Mouse (Mus musculus) embryonic facial prominence, embryonic 12.5 days (tissue): ENCODE data around the gene Trpm3. TPM values are rescaled to one million over a fixed set of nuclear protein-coding genes. Genes with fewer than 3 reads are reported as not detected.

ENCODE experiments used
- ATAC-seq: fragments of 200-750 bp; cut with Nextera tagmentation; 2 replicates; pipeline ENCODE4 v1.8.0; 2017; ENCODE audit not compliant: insufficient number of reproducible peaks, insufficient read depth, low FRiP score, low TSS enrichment
- H3K27ac ChIP-seq: fragments of 300-500 bp; sonication (generic); 2 replicates; pipeline ENCODE4 v1.5.1; 2016; ENCODE audit warnings: mild to moderate bottlenecking
- H3K27me3 ChIP-seq: fragments of 300-500 bp; sonication (generic); 2 replicates; pipeline ENCODE4 v1.6.1; 2016; ENCODE audit warnings: mild to moderate bottlenecking, moderate library complexity
- H3K36me3 ChIP-seq: fragments of 300-500 bp; sonication (generic); 2 replicates; pipeline ENCODE4 v1.6.1; 2016; ENCODE audit warnings: mild to moderate bottlenecking
- H3K4me1 ChIP-seq: fragments of 300-500 bp; sonication (generic); 2 replicates; pipeline ENCODE4 v1.6.1; 2016
- H3K4me2 ChIP-seq: fragments of 300-500 bp; sonication (generic); replicated peaks from 2 replicates; pipeline ENCODE4 v1.6.1; 2016; ENCODE audit warnings: mild to moderate bottlenecking, moderate library complexity
- H3K4me3 ChIP-seq: fragments of 300-500 bp; sonication (generic); 2 replicates; pipeline ENCODE4 v1.5.1; 2016; ENCODE audit warnings: mild to moderate bottlenecking
- H3K9ac ChIP-seq: fragments of 300-500 bp; sonication (generic); 2 replicates; pipeline ENCODE4 v1.6.1; 2016; ENCODE audit warnings: mild to moderate bottlenecking, moderate library complexity
- H3K9me3 ChIP-seq: fragments of 300-500 bp; sonication (generic); 2 replicates; pipeline ENCODE4 v1.6.1; 2016; ENCODE audit warnings: mild to moderate bottlenecking, moderate library complexity
- WGBS: fragments of 180-500 bp; shearing (Covaris S2); methylation state at CpG from one replicate; pipeline ENCODE4 v1.1.7; 2016; 5-methylcytosine and 5-hydroxymethylcytosine counted together
- polyA plus RNA-seq: library from polyadenylated mRNA; unstranded; fragments of >200 nt; fragmentation: Nextera tagmentation; extraction: Ambion mirVana; gene quantifications from 2 replicates; pipeline ENCODE4 v1.2.1, GENCODE M21; 2016

The Trpm3 gene
- polyA plus RNA-seq, 1 experiment from 2014 or later = 12.5 TPM

DNA sequence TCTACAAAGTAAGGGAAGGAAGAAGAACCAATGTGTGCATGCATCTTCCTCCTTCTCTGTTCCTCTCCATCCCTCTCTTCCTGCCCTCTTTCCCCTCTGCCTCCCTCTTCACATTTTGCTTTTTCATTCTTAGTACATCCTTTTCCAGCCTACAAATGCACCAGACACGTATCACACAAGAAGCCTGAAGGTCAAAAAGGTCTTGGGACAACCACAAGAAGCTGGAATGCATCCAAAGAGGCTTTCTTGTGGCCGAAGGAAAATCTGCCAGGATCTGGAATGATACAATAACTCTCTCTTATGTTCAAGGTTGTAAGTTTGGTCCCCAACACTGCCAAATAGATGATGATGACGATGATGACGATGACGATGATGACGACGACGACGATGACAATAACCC lies 802.1 kb downstream of the Trpm3 start:
- Histone ChIP-seq H3K4me2 (no peak overlapping the region), H3K36me3 (no peaks in the 10 kb centered on the region), H3K9me3 (no peaks in the 10 kb centered on the region), H3K4me3 (no peak overlapping the region), H3K27ac (no peak overlapping the region), H3K27me3 (no peaks in the 10 kb centered on the region), H3K4me1 (peaks cover 7% of the 10 kb centered on the region; the same call in 1 of the 2 replicates), H3K9ac (no peak overlapping the region)
- ATAC-seq = no peak
- 83% methylated on average over 9 of the region's 9 CpGs for WGBS

DNA sequence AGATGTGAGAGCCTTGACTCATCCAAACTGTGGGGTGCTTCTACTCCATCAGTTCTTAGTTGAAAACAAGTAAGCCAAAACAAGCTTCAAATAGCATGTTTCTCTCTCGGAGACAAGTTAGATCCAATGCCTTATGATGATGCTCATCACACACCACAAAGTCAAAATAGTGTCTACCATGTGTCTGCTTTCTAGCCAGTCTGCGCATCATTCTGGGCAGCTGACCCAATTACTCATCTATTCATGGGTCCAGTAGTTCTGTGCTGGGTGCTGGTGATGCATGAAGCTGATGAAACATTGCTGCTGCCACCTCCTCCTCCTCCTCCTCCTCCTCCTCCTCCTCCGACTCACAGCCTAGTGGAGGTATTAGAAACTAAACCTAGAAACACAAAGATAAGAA lies 813.6 kb downstream of the Trpm3 start:
- H3K4me2 ChIP-seq = no peak overlapping the region
- 74% methylated on average over 3 of the region's 3 CpGs for WGBS
- no peak for ATAC-seq
- no peaks in the 10 kb centered on the region for H3K36me3 ChIP-seq
- H3K4me1 ChIP-seq = no peaks in the 10 kb centered on the region
- H3K4me3 ChIP-seq = no peak overlapping the region
- H3K9me3 ChIP-seq = no peaks in the 10 kb centered on the region
- H3K27ac ChIP-seq = no peak overlapping the region
- no peaks in the 10 kb centered on the region for H3K27me3 ChIP-seq
- H3K9ac ChIP-seq = no peak overlapping the region

DNA sequence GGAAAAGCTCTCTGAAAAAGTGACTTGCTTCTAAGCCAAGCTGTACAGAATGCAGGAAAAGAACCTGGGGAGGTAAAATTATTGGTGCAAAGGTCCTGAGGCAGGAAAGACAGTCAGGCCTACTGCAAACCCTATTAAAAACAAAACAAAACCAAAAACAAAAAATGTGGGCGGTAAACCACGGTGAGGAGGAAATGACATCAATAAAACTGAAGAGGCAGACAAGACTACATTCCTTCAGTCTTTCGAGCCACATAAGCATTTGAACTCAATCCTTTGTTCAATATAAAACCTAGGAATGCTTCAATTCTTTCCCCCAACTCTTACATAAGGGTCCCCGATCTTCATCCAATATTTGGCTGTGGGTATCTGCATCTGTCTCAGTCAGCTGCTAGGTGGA lies 814.3 kb downstream of the Trpm3 start:
- Histone ChIP-seq H3K4me1 (no peaks in the 10 kb centered on the region), H3K4me2 (no peak overlapping the region), H3K27me3 (no peaks in the 10 kb centered on the region), H3K4me3 (no peak overlapping the region), H3K27ac (no peak overlapping the region), H3K9ac (no peak overlapping the region), H3K9me3 (no peaks in the 10 kb centered on the region), H3K36me3 (no peaks in the 10 kb centered on the region)
- ATAC-seq = no peak
- 89% methylated on average over 4 of the region's 4 CpGs for WGBS

DNA sequence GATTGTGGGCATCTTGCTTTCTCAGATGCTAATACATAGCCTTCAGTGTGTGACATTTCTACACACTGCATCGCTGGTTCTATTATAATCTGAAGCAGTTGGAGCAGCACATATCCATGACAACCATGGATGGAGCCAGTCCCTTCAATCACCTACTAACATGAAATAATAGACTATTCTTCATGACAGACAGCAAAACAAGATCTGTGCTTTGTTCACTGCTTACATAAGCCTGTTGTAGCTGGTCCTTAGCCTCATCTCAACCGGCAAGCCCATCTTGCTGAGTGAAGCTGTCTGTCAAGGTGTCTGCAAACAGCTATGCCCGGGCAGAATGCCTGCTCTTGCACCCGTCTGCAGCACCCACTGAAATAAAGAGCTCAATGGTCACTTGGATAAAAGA lies 819.6 kb downstream of the Trpm3 start:
- H3K27me3 ChIP-seq = no peaks in the 10 kb centered on the region
- ATAC-seq = no peak
- no peak overlapping the region for H3K4me3 ChIP-seq
- no peak overlapping the region for H3K4me2 ChIP-seq
- 77% methylated on average over 4 of the region's 4 CpGs for WGBS
- H3K9ac ChIP-seq = no peak overlapping the region
- peaks cover 3% of the 10 kb centered on the region; the same call in 1 of the 2 replicates for H3K4me1 ChIP-seq
- H3K36me3 ChIP-seq = no peaks in the 10 kb centered on the region
- H3K27ac ChIP-seq = no peak overlapping the region
- no peaks in the 10 kb centered on the region for H3K9me3 ChIP-seq

DNA sequence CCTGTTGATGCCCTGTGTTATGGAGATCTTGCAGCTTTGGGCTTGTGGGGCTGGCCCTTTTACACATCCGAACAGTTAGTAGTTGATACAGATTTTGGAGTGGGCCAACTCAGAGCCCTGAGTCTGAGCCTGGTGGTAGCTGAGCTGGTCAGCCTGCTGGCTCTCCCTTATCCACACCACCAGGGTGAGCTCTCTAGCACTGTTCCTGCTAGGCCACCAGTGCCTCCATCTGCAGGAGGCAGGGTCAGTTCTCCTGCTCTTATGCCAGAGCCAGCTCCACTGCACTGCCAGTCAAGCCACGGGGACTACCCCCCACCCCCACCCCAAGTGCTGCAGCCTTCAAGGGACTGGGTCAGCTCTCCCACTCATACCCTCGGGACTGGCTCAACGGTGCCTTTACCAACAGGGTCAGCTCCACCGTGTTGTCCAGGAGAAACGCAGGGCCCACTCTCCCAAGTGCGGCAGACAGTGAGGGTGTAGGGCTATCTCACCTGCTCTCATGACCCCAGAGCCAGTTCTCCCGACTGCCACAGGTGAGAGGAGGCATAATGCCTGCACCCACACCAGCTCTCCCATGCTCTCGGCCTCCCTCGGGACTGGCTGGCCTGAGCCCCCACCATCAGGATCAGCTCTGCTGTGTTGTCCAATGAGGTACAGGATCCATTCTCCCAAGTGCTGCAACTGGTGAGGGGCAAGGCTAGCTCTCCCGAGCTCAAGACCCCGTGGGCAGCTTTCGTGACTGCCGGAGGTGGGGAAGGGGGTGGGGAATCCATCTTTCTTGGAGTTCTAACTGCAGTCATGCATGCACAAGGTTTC lies 821.8 kb downstream of the Trpm3 start:
- H3K27ac ChIP-seq = no peak overlapping the region
- no peak overlapping the region for H3K4me2 ChIP-seq
- H3K36me3 ChIP-seq = no peaks in the 10 kb centered on the region
- WGBS = 71% methylated on average over 14 of the region's 14 CpGs
- no peaks in the 10 kb centered on the region for H3K9me3 ChIP-seq
- no peak overlapping the region for H3K4me3 ChIP-seq
- H3K9ac ChIP-seq = no peak overlapping the region
- peaks cover 3% of the 10 kb centered on the region; the same call in 1 of the 2 replicates for H3K4me1 ChIP-seq
- H3K27me3 ChIP-seq = no peaks in the 10 kb centered on the region
- ATAC-seq = peak; percentile 54; the same call in 1 of the 2 replicates

DNA sequence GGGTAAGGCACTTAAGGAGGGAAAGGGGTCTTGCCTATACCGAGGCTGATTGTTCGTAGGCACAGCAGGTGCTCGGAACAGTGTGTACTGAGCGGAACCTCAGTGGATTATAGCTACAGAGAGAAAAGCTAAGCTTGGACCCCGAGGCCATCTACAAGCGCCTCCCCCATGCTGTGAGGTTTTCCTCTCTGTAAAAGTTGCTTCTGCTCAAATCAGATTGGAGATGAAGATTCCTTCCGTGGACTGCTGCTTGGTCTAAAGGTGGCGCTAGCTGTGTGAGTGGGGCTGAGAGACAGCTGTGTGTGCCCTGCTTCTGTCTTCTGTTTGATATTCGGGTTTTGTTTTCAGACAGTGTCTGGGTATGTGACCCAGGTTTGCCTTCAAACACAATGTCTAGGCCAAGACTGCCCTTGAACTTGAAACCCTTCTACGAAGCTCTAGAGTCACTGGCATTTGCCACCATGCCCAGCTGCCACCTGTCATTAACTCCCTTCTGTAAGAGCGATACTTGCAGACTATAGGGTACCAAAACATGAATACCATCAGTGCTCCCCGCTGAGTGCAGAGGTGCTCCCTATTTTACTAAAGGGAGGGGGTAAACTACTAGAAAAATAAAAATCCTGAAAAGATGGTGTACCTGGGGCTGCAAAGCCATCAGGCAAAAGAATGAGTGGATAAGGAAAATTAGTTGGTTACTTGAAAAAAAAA lies 823.3 kb downstream of the Trpm3 start:
- H3K36me3 ChIP-seq = no peaks in the 10 kb centered on the region
- WGBS = 38% methylated on average over 12 of the region's 12 CpGs
- H3K27me3 ChIP-seq = no peaks in the 10 kb centered on the region
- no peak overlapping the region for H3K27ac ChIP-seq
- H3K9me3 ChIP-seq = no peaks in the 10 kb centered on the region
- H3K4me2 ChIP-seq = no peak overlapping the region
- no peak overlapping the region for H3K4me3 ChIP-seq
- H3K4me1 ChIP-seq = peaks cover 3% of the 10 kb centered on the region; the same call in 1 of the 2 replicates
- no peak overlapping the region for H3K9ac ChIP-seq
- no peak for ATAC-seq

DNA sequence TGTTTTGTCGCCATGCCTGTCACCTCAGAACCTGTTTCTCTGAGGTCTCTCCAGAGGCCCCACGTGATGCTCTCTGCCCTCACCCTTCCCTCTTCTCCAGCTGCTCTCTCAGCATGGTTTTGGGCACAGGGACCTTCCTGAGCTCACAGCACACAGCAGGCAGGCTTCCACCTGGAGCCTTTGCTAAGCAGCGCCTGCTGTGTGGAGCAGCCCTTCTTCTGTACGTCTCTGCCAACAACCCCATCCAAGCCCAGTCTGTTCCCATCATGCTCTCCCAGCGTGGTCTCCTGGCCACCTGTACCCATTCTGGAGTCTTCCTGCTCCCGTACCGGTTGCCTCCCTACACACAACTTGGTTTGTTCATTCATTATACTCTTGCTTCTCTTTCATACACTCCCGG lies 823.9 kb downstream of the Trpm3 start:
- no peaks in the 10 kb centered on the region for H3K27me3 ChIP-seq
- H3K9ac ChIP-seq = no peak overlapping the region
- WGBS = 49% methylated on average over 8 of the region's 8 CpGs
- H3K4me1 ChIP-seq = peaks cover 3% of the 10 kb centered on the region; the same call in 1 of the 2 replicates
- H3K4me2 ChIP-seq = no peak overlapping the region
- no peaks in the 10 kb centered on the region for H3K36me3 ChIP-seq
- no peak for ATAC-seq
- no peak overlapping the region for H3K4me3 ChIP-seq
- no peak overlapping the region for H3K27ac ChIP-seq
- H3K9me3 ChIP-seq = no peaks in the 10 kb centered on the region

DNA sequence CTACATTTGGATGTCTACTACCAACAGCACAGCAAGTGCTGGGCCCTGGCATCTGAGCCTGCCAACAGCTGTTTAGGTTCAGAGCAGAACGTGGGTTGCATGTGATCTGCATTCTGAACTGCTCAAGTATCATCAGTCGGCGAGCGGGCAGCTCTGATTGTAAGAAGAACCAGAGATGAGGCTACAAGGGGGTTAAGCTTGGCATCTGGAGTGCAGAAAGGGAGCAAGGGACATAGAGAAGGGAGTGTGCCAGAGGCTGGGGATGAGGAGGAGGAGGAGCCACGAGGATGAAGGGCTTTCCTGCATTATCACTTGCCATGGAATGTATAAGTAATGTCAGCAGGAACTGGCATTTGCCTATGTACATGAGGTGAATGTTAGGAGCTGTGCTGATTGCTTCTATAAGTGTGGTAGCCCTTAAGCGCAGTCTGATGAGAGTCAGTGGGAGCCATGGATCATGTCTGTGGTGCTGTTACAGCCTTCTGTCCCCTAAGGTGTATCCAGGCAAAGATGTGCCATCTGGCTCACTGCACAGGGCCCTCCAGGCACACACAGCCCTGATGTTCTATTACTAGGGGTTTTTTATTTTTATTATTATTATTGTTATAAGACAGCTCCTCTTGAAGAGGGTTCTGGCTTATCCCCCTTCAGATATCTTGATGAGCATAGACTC lies 825.0 kb downstream of the Trpm3 start:
- Histone ChIP-seq H3K27me3 (no peaks in the 10 kb centered on the region), H3K4me1 (peaks cover 3% of the 10 kb centered on the region; the same call in 1 of the 2 replicates), H3K36me3 (no peaks in the 10 kb centered on the region), H3K4me2 (no peak overlapping the region), H3K4me3 (no peak overlapping the region), H3K9me3 (no peaks in the 10 kb centered on the region), H3K9ac (no peak overlapping the region), H3K27ac (no peak overlapping the region)
- no peak for ATAC-seq
- 79% methylated on average over 6 of the region's 6 CpGs for WGBS

DNA sequence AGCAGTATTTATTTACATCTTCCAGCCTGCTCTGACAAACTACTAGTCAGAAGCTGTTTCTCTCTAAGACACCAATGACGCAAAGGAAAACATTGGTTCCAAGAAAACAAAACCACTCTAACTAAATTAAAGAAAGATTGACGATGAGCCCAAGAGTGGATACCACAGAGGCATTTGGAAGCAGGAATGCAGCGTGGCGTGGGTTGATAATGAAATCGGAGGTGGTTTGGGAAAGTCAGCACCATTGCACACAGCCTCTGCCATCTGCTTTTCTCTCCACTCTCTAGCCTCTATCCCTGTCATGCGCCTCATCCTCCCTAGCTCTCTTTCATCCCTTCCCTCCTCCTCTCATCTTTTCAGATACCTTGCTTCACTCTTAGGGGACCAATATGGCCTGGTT lies 826.6 kb downstream of the Trpm3 start:
- WGBS = 78% methylated on average over 6 of the region's 6 CpGs

DNA sequence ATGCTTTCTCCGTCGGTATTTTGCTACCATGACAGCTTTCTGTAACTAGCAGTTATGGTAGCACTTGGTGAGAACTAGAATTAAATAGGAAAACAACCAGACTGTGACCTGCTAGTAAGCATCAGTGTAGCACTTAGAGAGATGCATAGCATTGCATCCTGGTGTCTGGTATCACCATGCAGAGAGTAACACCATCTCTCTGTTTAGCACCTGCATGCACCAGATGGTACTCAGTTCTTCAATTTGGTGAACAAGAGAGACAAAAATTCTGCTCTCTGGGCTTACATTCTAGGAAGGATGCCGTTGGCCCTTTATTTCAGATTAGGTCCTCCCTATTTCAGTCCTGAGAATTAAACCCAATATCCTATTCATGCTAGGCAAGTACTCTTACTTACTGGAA lies 834.4 kb downstream of the Trpm3 start:
- Histone ChIP-seq H3K9me3 (no peaks in the 10 kb centered on the region), H3K9ac (no peak overlapping the region), H3K4me2 (no peak overlapping the region), H3K27me3 (no peaks in the 10 kb centered on the region), H3K4me3 (no peak overlapping the region), H3K4me1 (no peaks in the 10 kb centered on the region), H3K27ac (no peak overlapping the region), H3K36me3 (no peaks in the 10 kb centered on the region)
- ATAC-seq = no peak
- WGBS = 84% methylated on average over 3 of the region's 3 CpGs

More for the DNA sequence above, 826.6 kb downstream of the Trpm3 start:
- no peak overlapping the region for H3K27ac ChIP-seq
- no peak overlapping the region for H3K9ac ChIP-seq
- no peaks in the 10 kb centered on the region for H3K9me3 ChIP-seq
- no peaks in the 10 kb centered on the region for H3K27me3 ChIP-seq
- H3K4me1 ChIP-seq = peaks cover 3% of the 10 kb centered on the region; the same call in 1 of the 2 replicates
- ATAC-seq = no peak
- no peak overlapping the region for H3K4me2 ChIP-seq
- no peaks in the 10 kb centered on the region for H3K36me3 ChIP-seq
- no peak overlapping the region for H3K4me3 ChIP-seq

DNA sequence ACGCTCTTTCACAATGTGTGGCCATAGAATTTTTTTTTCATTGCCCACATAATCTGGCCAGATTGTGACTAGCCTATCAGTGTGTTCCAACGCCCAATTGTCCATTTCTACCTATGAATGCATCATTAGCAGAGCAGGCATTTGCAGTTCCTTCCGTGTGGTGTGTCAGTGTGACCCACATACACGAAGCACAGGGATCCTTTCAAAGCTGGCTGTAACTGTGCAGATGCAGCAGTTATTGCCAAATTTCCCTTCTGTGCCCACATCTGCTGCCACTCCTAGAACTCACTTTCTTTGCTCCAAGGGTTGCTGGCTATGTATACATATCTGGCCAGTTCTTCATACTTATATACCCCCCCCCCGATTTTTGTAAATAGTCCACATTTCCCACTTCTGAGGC lies 834.9 kb downstream of the Trpm3 start:
- no peak overlapping the region for H3K27ac ChIP-seq
- H3K36me3 ChIP-seq = no peaks in the 10 kb centered on the region
- ATAC-seq = no peak
- no peak overlapping the region for H3K9ac ChIP-seq
- H3K27me3 ChIP-seq = no peaks in the 10 kb centered on the region
- WGBS = 88% methylated on average over 5 of the region's 5 CpGs
- no peak overlapping the region for H3K4me2 ChIP-seq
- no peak overlapping the region for H3K4me3 ChIP-seq
- no peaks in the 10 kb centered on the region for H3K4me1 ChIP-seq
- H3K9me3 ChIP-seq = no peaks in the 10 kb centered on the region
